Mouse (Mus musculus): ENCODE measurements at regions not wholly inside any gene's neighbourhood (a gene's known extent, or its start where the extent isn't known, plus 50 kb on each side); places are given as distances from the start of the nearest gene placed in this dataset.

GRCm38 (mm10) chr1:64308088-64308487 lies 186.0 kb upstream of the Klf7 start:
- TF ChIP-seq CTCF (conservative IDR thresholded peaks at IDR 0.05 in 1 of 2, IDR thresholded peaks at IDR 0.05 in 1 of 2; ENCODE audit: low read depth in 2 of 2, low read length in 2 of 2) (no peak), MAFK (IDR thresholded peaks at IDR 0.05; ENCODE audit: insufficient replicate concordance, low read length) (no peak), SMC3 (IDR thresholded peaks at IDR 0.05; ENCODE audit: low read depth, low read length) (no peak), POLR2A (IDR thresholded peaks at IDR 0.05; ENCODE audit: low read depth, low read length) (no peak)

Measured in CH12.LX (cell line).